In genomic region chr13:118596856-118597255, GRCm38 (mm10) we compare ENCODE assay signal across 9 mouse cellular contexts.
DNase-seq lines count a peak whose midpoint lies in the region; ATAC-seq lines count a peak whose summit lies in the region.
"Had no signal": no experiment of that assay in that cellular context is flagged by ENCODE, and none has a peak within 500 bp of the region (broad histone marks: within the 10 kb centered on the region; RNA-seq: fewer than 3 reads in every experiment).

No protein-coding gene starts in this region.

- no peak overlapping the region for H3K27ac ChIP-seq in midbrain, embryonic 13.5 days
- H3K27ac ChIP-seq in limb, embryonic 10.5 days: no peak overlapping the region
- H3K27ac ChIP-seq: heart, embryonic 15.5 days had no signal

- intact Hi-C loops in heart, postnatal 36 days (cut with DNase I): loop anchor here (2.0 kb wide), 1 partner anchor 192 kb away; no protein-coding TSS in a partner anchor
- intact Hi-C loops in heart, postnatal 25 days (cut with DNase I): loop anchor here (5.0 kb wide), 1 partner anchor 195 kb away; no protein-coding TSS in a partner anchor

- H3K9me3 ChIP-seq in midbrain, embryonic 13.5 days: no peaks in the 10 kb centered on the region
- no peaks in the 10 kb centered on the region for H3K9me3 ChIP-seq in limb, embryonic 10.5 days (replicated peaks)
- H3K9me3 ChIP-seq: heart, embryonic 15.5 days had no signal

- H3K4me2 ChIP-seq in midbrain, embryonic 13.5 days (replicated peaks): no peak overlapping the region
- H3K4me2 ChIP-seq: heart, embryonic 15.5 days had no signal

- H3K36me3 ChIP-seq in midbrain, embryonic 13.5 days: no peaks in the 10 kb centered on the region
- H3K36me3 ChIP-seq in limb, embryonic 10.5 days: no peaks in the 10 kb centered on the region
- H3K36me3 ChIP-seq: heart, embryonic 15.5 days had no signal

- peak; percentile 4 to 26 for DNase-seq in heart, postnatal 36 days
- DNase-seq in heart, postnatal 25 days (ENCODE audit: low spot score): no peak
- DNase-seq in right cerebral cortex, postnatal 4 days: peak; percentile 14
- no peak for DNase-seq in right cerebral cortex, postnatal 10 days (ENCODE audit: low spot score in 2 of 2)
- peak; percentile 50 for DNase-seq in adrenal gland, postnatal 10 days
- DNase-seq in limb, embryonic 10.5 days (ENCODE audit: low spot score): no peak

- H3K4me1 ChIP-seq in midbrain, embryonic 13.5 days (replicated peaks): no peaks in the 10 kb centered on the region
- H3K4me1 ChIP-seq in limb, embryonic 10.5 days: peaks cover 10% of the 10 kb centered on the region
- H3K4me1 ChIP-seq: heart, embryonic 15.5 days had no signal

- H3K9ac ChIP-seq in midbrain, embryonic 13.5 days (replicated peaks): no peak overlapping the region
- H3K9ac ChIP-seq: heart, embryonic 15.5 days had no signal

- H3K27me3 ChIP-seq in midbrain, embryonic 13.5 days: no peaks in the 10 kb centered on the region
- no peaks in the 10 kb centered on the region for H3K27me3 ChIP-seq in limb, embryonic 10.5 days (ENCODE audit: low read depth, poor library complexity, severe bottlenecking)
- H3K27me3 ChIP-seq: heart, embryonic 15.5 days had no signal

- peak; percentile 87 for ATAC-seq in megakaryocyte progenitor cell, adult 5-6 weeks (replicated peaks; ENCODE audit: poor library complexity)
- ATAC-seq in midbrain, embryonic 13.5 days: no peak

- H3K4me3 ChIP-seq in midbrain, embryonic 13.5 days (replicated peaks): no peak overlapping the region
- H3K4me3 ChIP-seq in limb, embryonic 10.5 days: no peak overlapping the region
- H3K4me3 ChIP-seq: heart, embryonic 15.5 days had no signal

- WGBS in midbrain, embryonic 13.5 days: 70% methylated on average over 5 of the region's 5 CpGs
- WGBS in limb, embryonic 10.5 days: 72% methylated on average over 5 of the region's 5 CpGs

Comparison
In these comparisons a context has a peak if more than half of its experiments do, and no peak if none do; other contexts are left out.
1. DNase-seq: peak in heart, postnatal 36 days (2 of 2), right cerebral cortex, postnatal 4 days (single experiment) and adrenal gland, postnatal 10 days (single experiment); none in heart, postnatal 25 days (single experiment), right cerebral cortex, postnatal 10 days (0 of 2) and limb, embryonic 10.5 days (single experiment).